Mouse (Mus musculus) gastrocnemius, postnatal 10 days (tissue): ENCODE measurements around the gene Ccdc158. TPM values are rescaled to one million over a fixed set of nuclear protein-coding genes. Genes with fewer than 3 reads are reported as not detected.

Experiments
- DNase-seq: peaks from one replicate; pipeline ENCODE4 v3.0.0; 2021; ENCODE audit warnings: mixed read lengths
- total RNA-seq, 2 experiments: library from RNA; stranded (reverse); gene quantifications; 2 replicates each; pipeline ENCODE4 v1.2.3; 2021

The Ccdc158 gene
- total RNA-seq, 2 experiments from 2014 or later = not detected

DNA sequence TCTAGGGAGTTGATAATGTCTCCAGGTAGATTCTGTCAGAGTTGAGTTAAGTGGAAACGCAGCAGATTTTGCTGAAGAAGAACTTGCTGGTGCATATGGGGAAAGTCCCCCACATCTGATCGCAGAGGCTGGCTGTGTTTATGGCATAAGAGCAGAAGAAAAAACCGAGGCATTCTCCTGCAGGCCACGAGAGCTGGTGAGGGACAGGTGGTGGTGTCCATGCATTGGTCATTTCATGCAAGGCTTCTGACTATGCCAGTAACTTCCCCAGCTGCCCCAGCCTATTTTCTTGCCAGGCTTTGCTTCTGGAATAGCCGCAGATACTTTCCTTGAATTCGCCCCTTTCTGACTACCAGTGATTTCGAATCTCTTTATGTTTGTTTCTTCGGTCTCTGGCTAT is 78.2 kb downstream of the Ccdc158 start:
- no peak for DNase-seq

DNA sequence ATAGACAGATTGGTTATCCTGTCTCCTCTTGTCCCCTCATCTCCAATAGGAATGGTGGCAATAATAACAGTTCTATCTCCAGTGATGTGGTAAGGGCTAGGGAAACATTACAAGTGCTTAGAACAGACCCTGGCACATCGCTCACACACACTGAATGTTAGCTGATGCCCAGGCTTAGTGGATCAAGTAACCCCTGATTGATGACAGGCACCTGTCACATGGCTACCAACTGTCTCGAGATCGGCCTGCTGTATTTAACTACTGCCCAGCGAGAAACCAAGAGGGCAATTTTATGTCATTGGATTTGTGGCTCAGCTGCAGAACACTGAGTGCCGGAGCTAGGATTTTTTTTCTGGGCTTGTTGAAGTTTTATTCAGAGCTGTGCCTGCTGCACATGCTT is 80.0 kb downstream of the Ccdc158 start:
- DNase-seq = no peak

DNA sequence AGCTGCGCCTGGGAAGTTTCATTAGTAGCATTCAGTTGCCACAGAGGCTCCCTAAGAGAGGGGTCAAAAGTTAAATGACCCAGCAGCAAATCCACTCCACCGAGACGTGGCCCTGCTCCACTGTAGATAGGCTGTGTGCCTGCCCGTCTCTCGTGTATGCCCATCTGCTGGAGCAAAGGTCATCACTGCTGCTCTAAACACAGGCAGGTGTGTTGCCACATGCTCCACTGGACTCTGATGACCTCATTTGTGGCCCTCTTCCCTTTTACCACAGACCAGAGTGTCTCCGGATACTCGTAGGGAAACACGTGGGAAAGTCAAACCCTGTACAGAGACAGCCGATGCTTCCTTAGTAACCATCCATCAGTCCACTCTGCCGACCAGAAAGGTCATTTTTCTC is 89.1 kb downstream of the Ccdc158 start:
- DNase-seq = no peak

DNA sequence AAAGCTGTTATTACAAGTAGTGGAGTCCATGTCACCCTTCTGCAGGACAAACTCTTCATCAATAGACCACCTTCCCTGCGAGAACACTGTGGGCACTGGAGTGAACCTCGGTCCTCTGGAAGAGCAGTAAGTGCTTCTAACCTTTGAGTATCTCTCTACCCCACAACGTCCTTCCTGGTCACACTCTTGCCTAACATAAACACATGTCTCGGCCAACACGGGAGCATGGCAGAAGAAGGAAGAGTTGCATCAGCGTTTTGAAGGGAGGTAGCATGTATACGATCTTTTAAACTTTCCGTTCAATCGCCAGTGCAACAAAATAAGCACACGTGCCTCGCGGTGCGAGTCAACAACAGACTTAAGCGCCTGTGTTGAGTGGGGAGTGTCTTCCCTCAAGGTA is 95.5 kb downstream of the Ccdc158 start:
- no peak for DNase-seq

DNA sequence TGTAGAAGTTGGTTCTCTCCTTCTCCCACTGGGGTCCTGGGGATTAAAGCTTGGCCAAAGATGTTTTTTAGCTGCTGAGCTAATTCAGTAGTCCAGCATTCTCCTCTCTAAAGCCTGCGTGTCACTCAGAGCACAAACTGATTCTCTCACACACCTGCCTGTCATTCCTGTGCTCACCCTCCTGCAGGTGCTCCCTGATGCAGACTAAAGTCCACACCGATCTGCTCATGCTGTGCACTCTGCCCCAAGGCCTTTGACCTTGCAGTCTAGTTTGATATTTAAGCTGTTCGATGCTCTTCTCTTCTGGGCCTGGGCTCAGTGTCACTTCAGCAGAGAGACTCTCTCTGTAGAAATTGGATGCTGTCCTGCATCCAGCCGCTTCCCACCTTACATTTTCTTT is 103.8 kb downstream of the Ccdc158 start:
- DNase-seq = no peak

DNA sequence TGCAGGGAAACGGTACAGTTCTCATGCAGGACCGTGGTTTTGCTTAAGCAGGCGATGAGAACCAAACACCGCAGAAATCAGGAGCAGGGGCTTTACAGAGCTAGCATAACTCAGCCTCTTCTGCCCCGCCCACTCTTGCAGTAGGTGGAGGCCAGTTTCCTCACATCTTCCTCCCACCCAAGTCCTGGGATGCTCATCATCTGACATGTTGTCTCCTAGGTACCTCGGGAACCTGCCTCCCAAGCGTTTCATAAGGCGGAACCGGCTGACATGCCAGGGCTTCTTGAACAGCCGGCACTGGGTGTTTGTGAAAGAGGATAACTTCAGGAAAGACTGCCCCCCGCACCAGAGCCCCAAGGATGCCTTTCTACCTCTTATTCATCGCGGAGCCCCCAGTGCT is 113.1 kb downstream of the Ccdc158 start:
- no peak for DNase-seq

DNA sequence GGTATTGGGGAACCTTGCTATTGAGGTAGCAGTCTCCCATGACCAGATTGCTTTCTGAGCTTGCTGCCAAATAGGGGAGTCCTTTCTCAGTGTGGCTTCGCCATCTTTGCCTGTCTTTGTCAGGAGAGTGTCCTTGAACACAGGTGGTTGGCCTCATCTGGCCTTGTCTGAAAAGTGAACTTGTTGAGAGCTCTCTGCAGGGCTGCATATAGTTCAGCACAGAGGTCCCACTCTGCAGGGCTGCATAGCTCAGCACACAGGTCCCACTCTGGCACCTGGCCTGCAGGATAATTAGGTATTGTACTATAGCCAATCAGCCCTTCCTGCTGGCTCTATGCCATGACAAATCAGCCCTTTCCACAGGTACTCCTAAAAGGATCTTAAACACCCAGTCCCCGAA is 114.9 kb downstream of the Ccdc158 start:
- DNase-seq = no peak

Other genes with a start within 250 kb of the Ccdc158 start
- 10 to 100 TPM; 12.0 to 16.2 TPM for gene Nup54, start 240.1 kb downstream of the Ccdc158 start, total RNA-seq
- gene Scarb2, start 168.4 kb downstream of the Ccdc158 start, total RNA-seq = 10 to 100 TPM; 94.3 to 96.4 TPM
- gene Fam47e, start 120.2 kb downstream of the Ccdc158 start, total RNA-seq = not detected
- gene Stbd1, start 72.2 kb downstream of the Ccdc158 start, total RNA-seq = 100 to 1,000 TPM; 166 to 171 TPM
- gene Shroom3, start 8.2 kb upstream of the Ccdc158 start, total RNA-seq = 1 to 10 TPM; 1.8 to 3.2 TPM